Mouse (Mus musculus) hindbrain, embryonic 14.5 days (tissue): ENCODE results near the gene Klhl33. TPM values are rescaled to one million over a fixed set of nuclear protein-coding genes. Genes with fewer than 3 reads are reported as not detected.
"Not testable (repeated sequence)": the region's sequence is repeated elsewhere in the genome, so short reads cannot be mapped to it uniquely, and the experiment has no call there.

ENCODE experiments used
- ATAC-seq: fragments of 200-750 bp; cut with Nextera tagmentation; 2 replicates; pipeline ENCODE4 v1.8.0; 2017; ENCODE audit warnings: moderate number of reproducible peaks, mild to moderate bottlenecking, moderate TSS enrichment, moderate library complexity; ENCODE audit not compliant: low FRiP score
- DNase-seq: peaks from one replicate; pipeline ENCODE4 v3.0.0-alpha.2; 2015; ENCODE audit warnings: low spot score
- H3K27ac ChIP-seq: fragments of 300-500 bp; sonication (generic); 2 replicates; pipeline ENCODE4 v1.5.1; 2014; ENCODE audit warnings: mild to moderate bottlenecking, moderate library complexity
- H3K27me3 ChIP-seq: fragments of 300-500 bp; sonication (generic); 2 replicates; pipeline ENCODE4 v1.6.1; 2014; ENCODE audit warnings: mild to moderate bottlenecking, low read length, mixed read lengths; ENCODE audit not compliant: control insufficient read depth, insufficient read depth
- H3K36me3 ChIP-seq: fragments of 300-500 bp; sonication (generic); replicated peaks from 2 replicates; pipeline ENCODE4 v1.6.1; 2014; ENCODE audit not compliant: control insufficient read depth, insufficient read depth
- H3K4me1 ChIP-seq: fragments of 300-500 bp; sonication (generic); replicated peaks from 2 replicates; pipeline ENCODE4 v1.6.1; 2014; ENCODE audit warnings: antibody characterized with exemption, low read length, mixed read lengths; ENCODE audit not compliant: control insufficient read depth, insufficient read depth
- H3K4me2 ChIP-seq: fragments of 300-500 bp; sonication (generic); replicated peaks from 2 replicates; pipeline ENCODE4 v1.6.1; 2014; ENCODE audit warnings: mild to moderate bottlenecking, moderate library complexity
- H3K4me3 ChIP-seq: fragments of 300-500 bp; sonication (generic); replicated peaks from 2 replicates; pipeline ENCODE4 v1.5.1; 2014; ENCODE audit warnings: mild to moderate bottlenecking, low read length
- H3K9ac ChIP-seq: fragments of 300-500 bp; sonication (generic); 2 replicates; pipeline ENCODE4 v1.6.1; 2014
- H3K9me3 ChIP-seq: fragments of 300-500 bp; sonication (generic); 2 replicates; pipeline ENCODE4 v1.6.1; 2016; ENCODE audit warnings: low read length; ENCODE audit not compliant: control insufficient read depth
- WGBS: fragments of 180-500 bp; shearing (Covaris S2); extraction: QIAGEN DNeasy Blood & Tissue Kit; methylation state at CpG from one replicate; pipeline ENCODE4 v1.1.7; 2014; 5-methylcytosine and 5-hydroxymethylcytosine counted together
- polyA plus RNA-seq: library from polyadenylated mRNA; unstranded; fragments of >200 nt; fragmentation: Nextera tagmentation; extraction: Ambion mirVana; gene quantifications from 2 replicates; pipeline ENCODE4 v1.2.1, GENCODE M21; 2014

The Klhl33 gene
- polyA plus RNA-seq, 1 experiment from 2014 or later: 1.3 TPM

GRCm38 (mm10) chr14:50930754-50931492, 33.6 kb upstream of the Klhl33 start, which contains the start of the genes Pip4p1 and Pnp:
Gene Pip4p1, minus strand, starts transcription at chr14:50930856.
Gene Pnp, plus strand, starts transcription at chr14:50931082.
- Histone ChIP-seq H3K9ac (peak within 1 kb of the TSS; percentile 100), H3K4me2 (peak within 1 kb of the TSS; percentile 95), H3K36me3 (peaks cover 35% of the 10 kb centered on the region), H3K4me1 (peaks cover 23% of the 10 kb centered on the region), H3K27ac (peak within 1 kb of the TSS; percentile 87), H3K9me3 (no peaks in the 10 kb centered on the region), H3K4me3 (peak within 1 kb of the TSS; percentile 90), H3K27me3 (no peaks in the 10 kb centered on the region)
- ATAC-seq (peak; percentile 100), DNase-seq (peak; percentile 98)
- WGBS: under 1% methylated on average over 67 of the region's 68 CpGs

GRCm38 (mm10) chr14:50930377-50930753, 33.1 kb upstream of the Klhl33 start:
- H3K27me3 ChIP-seq: no peaks in the 10 kb centered on the region
- H3K4me3 ChIP-seq: peak overlapping the region; percentile 90
- ATAC-seq (peak; percentile 49), DNase-seq (peak; percentile 26)
- H3K36me3 ChIP-seq: peaks cover 36% of the 10 kb centered on the region
- peak overlapping the region; percentile 95 for H3K4me2 ChIP-seq
- WGBS: under 1% methylated on average over 35 of the region's 38 CpGs
- no peaks in the 10 kb centered on the region for H3K9me3 ChIP-seq
- peak overlapping the region; percentile 87 for H3K27ac ChIP-seq
- H3K4me1 ChIP-seq: peaks cover 29% of the 10 kb centered on the region
- peak overlapping the region; percentile 100 for H3K9ac ChIP-seq

GRCm38 (mm10) chr14:50929951-50930350, 32.6 kb upstream of the Klhl33 start:
- DNase-seq (no peak), ATAC-seq (no peak)
- H3K27ac ChIP-seq: peak overlapping the region; percentile 87
- WGBS: 22% methylated on average over 10 of the region's 10 CpGs
- peak overlapping the region; percentile 90 for H3K4me3 ChIP-seq
- H3K9ac ChIP-seq: peak overlapping the region; percentile 100
- H3K27me3 ChIP-seq: no peaks in the 10 kb centered on the region
- peaks cover 29% of the 10 kb centered on the region for H3K4me1 ChIP-seq
- H3K4me2 ChIP-seq: peak overlapping the region; percentile 95
- no peaks in the 10 kb centered on the region for H3K9me3 ChIP-seq
- peaks cover 36% of the 10 kb centered on the region for H3K36me3 ChIP-seq

GRCm38 (mm10) chr14:50927366-50927765, 30.1 kb upstream of the Klhl33 start:
- 76% methylated on average over 3 of the region's 3 CpGs for WGBS
- Histone ChIP-seq H3K4me3 (no peak overlapping the region), H3K4me2 (0 out of 2 replicates have a peak overlapping the region, but pooled peaks have one; percentile 15), H3K9me3 (no peaks in the 10 kb centered on the region), H3K4me1 (peaks cover 36% of the 10 kb centered on the region), H3K36me3 (peaks cover 36% of the 10 kb centered on the region), H3K9ac (no peak overlapping the region), H3K27ac (no peak overlapping the region), H3K27me3 (no peaks in the 10 kb centered on the region)
- DNase-seq: no peak
- ATAC-seq: no peak

GRCm38 (mm10) chr14:50925111-50925920, 28.0 kb upstream of the Klhl33 start:
- H3K9ac ChIP-seq: peak overlapping the region; percentile 71
- peak overlapping the region; percentile 64 for H3K4me3 ChIP-seq
- H3K4me1 ChIP-seq: peaks cover 31% of the 10 kb centered on the region
- no peak for ATAC-seq
- DNase-seq: no peak
- peaks cover 37% of the 10 kb centered on the region for H3K36me3 ChIP-seq
- H3K4me2 ChIP-seq: peak overlapping the region; percentile 90
- peak overlapping the region; percentile 86 for H3K27ac ChIP-seq
- no peaks in the 10 kb centered on the region for H3K9me3 ChIP-seq
- WGBS: 1% methylated on average over 38 of the region's 38 CpGs
- no peaks in the 10 kb centered on the region for H3K27me3 ChIP-seq

- Histone ChIP-seq H3K4me2 (peak within 1 kb of the TSS; percentile 90), H3K9me3 (no peaks in the 10 kb centered on the region), H3K4me1 (peaks cover 24% of the 10 kb centered on the region), H3K27ac (peak within 1 kb of the TSS; percentile 86), H3K27me3 (no peaks in the 10 kb centered on the region), H3K9ac (peak within 1 kb of the TSS; percentile 71), H3K36me3 (peaks cover 46% of the 10 kb centered on the region), H3K4me3 (peak within 1 kb of the TSS; percentile 64)
- ATAC-seq (peak; percentile 96), DNase-seq (peak; percentile 98)
- WGBS: under 1% methylated on average over 57 of the region's 57 CpGs
Observed at GRCm38 (mm10) chr14:50924281-50925064, 27.2 kb upstream of the Klhl33 start, which contains the start of the genes Osgep and Apex1. Gene Osgep, minus strand, starts transcription at chr14:50924893. Gene Apex1, plus strand, starts transcription at chr14:50924968.

DNA sequence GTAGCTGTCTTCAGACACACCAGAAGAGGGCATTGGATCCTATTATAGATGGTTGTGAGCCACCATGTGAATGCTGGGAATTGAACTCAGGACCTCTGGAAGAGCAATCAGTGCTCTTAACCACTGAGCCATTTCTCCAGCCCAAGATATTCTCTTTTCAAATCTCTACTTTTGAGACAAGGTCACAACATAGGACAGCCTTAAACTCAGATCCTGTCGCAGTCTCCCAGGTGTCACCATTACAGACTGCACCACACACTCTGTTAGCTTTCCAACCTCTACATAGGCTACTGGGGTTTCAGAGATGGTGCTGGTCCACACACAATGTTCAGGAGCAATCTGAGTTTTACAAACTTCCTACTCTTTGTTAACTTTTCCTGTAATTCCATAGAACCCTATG, 26.1 kb upstream of the Klhl33 start:
- Histone ChIP-seq H3K36me3 (peaks cover 41% of the 10 kb centered on the region), H3K9ac (peak overlapping the region; percentile 71), H3K4me1 (peaks cover 19% of the 10 kb centered on the region), H3K4me3 (peak overlapping the region; percentile 64), H3K4me2 (peak overlapping the region; percentile 90)
- DNase-seq, H3K27ac ChIP-seq, ATAC-seq, H3K9me3 ChIP-seq, H3K27me3 ChIP-seq: not testable (repeated sequence)
- WGBS: 86% methylated on average over 1 of the region's 1 CpGs

DNA sequence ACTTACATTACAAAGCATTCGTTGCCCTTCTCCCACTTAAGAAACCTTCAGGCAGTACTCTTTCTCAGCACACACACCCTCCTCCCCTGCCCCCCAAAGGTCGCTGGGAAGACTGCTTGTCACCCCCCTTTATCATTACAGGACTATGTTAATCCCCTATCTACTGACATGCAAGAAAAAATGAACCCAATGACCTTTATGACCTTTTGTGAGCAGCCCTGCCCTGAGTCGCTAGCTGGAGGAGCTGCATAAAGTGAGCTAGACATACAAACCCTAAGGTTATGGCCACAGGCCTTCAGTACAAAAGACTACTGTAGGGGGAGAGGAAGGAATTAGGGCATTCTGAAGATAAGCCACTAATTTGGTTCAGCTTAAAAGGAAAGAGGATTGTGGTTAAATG, 14.0 kb upstream of the Klhl33 start:
- DNase-seq (no peak), ATAC-seq (no peak)
- no peak overlapping the region for H3K9ac ChIP-seq
- WGBS: 69% methylated on average over 3 of the region's 3 CpGs
- H3K4me2 ChIP-seq: no peak overlapping the region
- H3K27me3 ChIP-seq: no peaks in the 10 kb centered on the region
- peaks cover 51% of the 10 kb centered on the region for H3K36me3 ChIP-seq
- H3K4me1 ChIP-seq: no peaks in the 10 kb centered on the region
- no peak overlapping the region for H3K4me3 ChIP-seq
- no peak overlapping the region for H3K27ac ChIP-seq
- no peaks in the 10 kb centered on the region for H3K9me3 ChIP-seq
